Mouse (Mus musculus) midbrain, embryonic 16.5 days (tissue): ENCODE data around the gene Cxcl1. TPM values are rescaled to one million over a fixed set of nuclear protein-coding genes. Genes with fewer than 3 reads are reported as not detected.

Source experiments
- ATAC-seq: fragments of 200-750 bp; cut with Nextera tagmentation; 2 replicates; pipeline ENCODE4 v1.8.0; 2017; ENCODE audit warnings: moderate TSS enrichment
- H3K27ac ChIP-seq: fragments of 300-500 bp; sonication (generic); 2 replicates; pipeline ENCODE4 v1.5.1; 2014; ENCODE audit warnings: mild to moderate bottlenecking, low read length, mixed read lengths
- H3K27me3 ChIP-seq: fragments of 300-500 bp; sonication (generic); 2 replicates; pipeline ENCODE4 v1.6.1; 2014; ENCODE audit warnings: low read depth, low read length, mixed read lengths; ENCODE audit not compliant: control insufficient read depth, insufficient read depth
- H3K36me3 ChIP-seq: fragments of 300-500 bp; sonication (generic); 2 replicates; pipeline ENCODE4 v1.6.1; 2014; ENCODE audit warnings: mild to moderate bottlenecking, low read length, moderate library complexity, mixed read lengths; ENCODE audit not compliant: control insufficient read depth, insufficient read depth
- H3K4me1 ChIP-seq: fragments of 300-500 bp; sonication (generic); 2 replicates; pipeline ENCODE4 v1.6.1; 2014; ENCODE audit warnings: mild to moderate bottlenecking, low read length, mixed read lengths; ENCODE audit not compliant: control insufficient read depth, insufficient read depth
- H3K4me2 ChIP-seq: fragments of 300-500 bp; sonication (generic); 2 replicates; pipeline ENCODE4 v1.6.1; 2014; ENCODE audit warnings: mild to moderate bottlenecking, low read length, mixed read lengths
- H3K4me3 ChIP-seq: fragments of 300-500 bp; sonication (generic); 2 replicates; pipeline ENCODE4 v1.5.1; 2014; ENCODE audit warnings: low read depth, mild to moderate bottlenecking, low read length, moderate library complexity, mixed read lengths
- H3K9ac ChIP-seq: fragments of 300-500 bp; sonication (generic); 2 replicates; pipeline ENCODE4 v1.6.1; 2014; ENCODE audit warnings: low read depth, low read length, mixed read lengths
- H3K9me3 ChIP-seq: fragments of 300-500 bp; sonication (generic); replicated peaks from 2 replicates; pipeline ENCODE4 v1.6.1; 2014; ENCODE audit warnings: mild to moderate bottlenecking, low read length, mixed read lengths; ENCODE audit not compliant: control insufficient read depth, poor library complexity, severe bottlenecking
- WGBS: fragments of 180-500 bp; shearing (Covaris S2); extraction: QIAGEN DNeasy Blood & Tissue Kit; methylation state at CpG from one replicate; pipeline ENCODE4 v1.1.7; 2014; 5-methylcytosine and 5-hydroxymethylcytosine counted together
- polyA plus RNA-seq: library from polyadenylated mRNA; unstranded; fragments of >200 nt; fragmentation: Nextera tagmentation; extraction: Ambion mirVana; gene quantifications from 2 replicates; pipeline ENCODE4 v1.2.1, GENCODE M21; 2015

Gene Cxcl1
- polyA plus RNA-seq, 1 experiment from 2014 or later, result not detected

- 84% methylated on average over 3 of the region's 3 CpGs for WGBS
These were observed 32.0 kb upstream of the Cxcl1 start for GRCm38 (mm10) chr5:90859031-90859430.

GRCm38 (mm10) chr5:90861876-90862375 lies 29.1 kb upstream of the Cxcl1 start:
- Histone ChIP-seq H3K36me3 (no peaks in the 10 kb centered on the region), H3K4me3 (no peak overlapping the region), H3K27me3 (no peaks in the 10 kb centered on the region), H3K27ac (no peak overlapping the region), H3K9me3 (no peaks in the 10 kb centered on the region), H3K9ac (no peak overlapping the region), H3K4me1 (no peaks in the 10 kb centered on the region), H3K4me2 (no peak overlapping the region)
- 90% methylated on average over 6 of the region's 6 CpGs for WGBS
- ATAC-seq, result no peak

More at GRCm38 (mm10) chr5:90859031-90859430, 32.0 kb upstream of the Cxcl1 start:
- H3K27ac ChIP-seq, result no peak overlapping the region
- H3K9ac ChIP-seq, result no peak overlapping the region
- H3K4me3 ChIP-seq, result no peak overlapping the region
- no peaks in the 10 kb centered on the region for H3K36me3 ChIP-seq
- no peaks in the 10 kb centered on the region for H3K27me3 ChIP-seq
- ATAC-seq, result no peak
- no peak overlapping the region for H3K4me2 ChIP-seq
- H3K9me3 ChIP-seq, result no peaks in the 10 kb centered on the region
- H3K4me1 ChIP-seq, result no peaks in the 10 kb centered on the region

GRCm38 (mm10) chr5:90866770-90867169 lies 24.3 kb upstream of the Cxcl1 start:
- Histone ChIP-seq H3K9me3 (no peaks in the 10 kb centered on the region), H3K27me3 (no peaks in the 10 kb centered on the region), H3K4me3 (no peak overlapping the region), H3K27ac (no peak overlapping the region), H3K4me2 (no peak overlapping the region), H3K36me3 (no peaks in the 10 kb centered on the region), H3K9ac (no peak overlapping the region), H3K4me1 (no peaks in the 10 kb centered on the region)
- no peak for ATAC-seq

- Histone ChIP-seq H3K36me3 (no peaks in the 10 kb centered on the region), H3K27me3 (no peaks in the 10 kb centered on the region), H3K9ac (no peak overlapping the region), H3K4me2 (no peak overlapping the region), H3K4me3 (no peak overlapping the region), H3K27ac (no peak overlapping the region), H3K4me1 (no peaks in the 10 kb centered on the region), H3K9me3 (no peaks in the 10 kb centered on the region)
- WGBS, result 79% methylated on average over 7 of the region's 7 CpGs
- ATAC-seq, result no peak
These were observed 18.7 kb upstream of the Cxcl1 start for GRCm38 (mm10) chr5:90872377-90872776.

GRCm38 (mm10) chr5:90876045-90876444 lies 15.0 kb upstream of the Cxcl1 start:
- WGBS, result 79% methylated on average over 4 of the region's 4 CpGs

GRCm38 (mm10) chr5:90876471-90877172 lies 14.4 kb upstream of the Cxcl1 start:
- Histone ChIP-seq H3K27ac (no peak overlapping the region), H3K36me3 (no peaks in the 10 kb centered on the region), H3K9ac (no peak overlapping the region), H3K27me3 (no peaks in the 10 kb centered on the region), H3K4me3 (no peak overlapping the region), H3K4me2 (no peak overlapping the region), H3K4me1 (no peaks in the 10 kb centered on the region), H3K9me3 (no peaks in the 10 kb centered on the region)
- 90% methylated on average over 8 of the region's 8 CpGs for WGBS
- ATAC-seq, result no peak

More at GRCm38 (mm10) chr5:90876045-90876444, 15.0 kb upstream of the Cxcl1 start:
- no peak overlapping the region for H3K4me2 ChIP-seq
- no peaks in the 10 kb centered on the region for H3K36me3 ChIP-seq
- no peak overlapping the region for H3K4me3 ChIP-seq
- no peak for ATAC-seq
- no peak overlapping the region for H3K9ac ChIP-seq
- H3K27me3 ChIP-seq, result no peaks in the 10 kb centered on the region
- H3K9me3 ChIP-seq, result no peaks in the 10 kb centered on the region
- H3K27ac ChIP-seq, result no peak overlapping the region
- H3K4me1 ChIP-seq, result no peaks in the 10 kb centered on the region

GRCm38 (mm10) chr5:90877173-90877512 lies 13.9 kb upstream of the Cxcl1 start:
- H3K4me3 ChIP-seq, result no peak overlapping the region
- no peak overlapping the region for H3K9ac ChIP-seq
- no peak overlapping the region for H3K4me2 ChIP-seq
- no peaks in the 10 kb centered on the region for H3K27me3 ChIP-seq
- no peaks in the 10 kb centered on the region for H3K36me3 ChIP-seq
- no peak for ATAC-seq
- no peaks in the 10 kb centered on the region for H3K4me1 ChIP-seq
- H3K9me3 ChIP-seq, result no peaks in the 10 kb centered on the region
- no peak overlapping the region for H3K27ac ChIP-seq

- Histone ChIP-seq H3K9ac (no peak overlapping the region), H3K4me2 (no peak overlapping the region), H3K27me3 (no peaks in the 10 kb centered on the region), H3K36me3 (no peaks in the 10 kb centered on the region), H3K27ac (no peak overlapping the region), H3K9me3 (no peaks in the 10 kb centered on the region), H3K4me1 (no peaks in the 10 kb centered on the region), H3K4me3 (no peak overlapping the region)
- ATAC-seq, result no peak
- WGBS, result 81% methylated on average over 3 of the region's 3 CpGs
These were observed 11.6 kb upstream of the Cxcl1 start for GRCm38 (mm10) chr5:90879307-90880014.

- Histone ChIP-seq H3K4me3 (no peak overlapping the region), H3K4me1 (no peaks in the 10 kb centered on the region), H3K9me3 (no peaks in the 10 kb centered on the region), H3K9ac (no peak overlapping the region), H3K27me3 (no peaks in the 10 kb centered on the region), H3K27ac (no peak overlapping the region), H3K4me2 (no peak overlapping the region), H3K36me3 (no peaks in the 10 kb centered on the region)
- WGBS, result 84% methylated on average over 7 of the region's 7 CpGs
- ATAC-seq, result no peak
These were observed 10.6 kb upstream of the Cxcl1 start for GRCm38 (mm10) chr5:90880335-90880850.
